Mouse (Mus musculus): ENCODE measurements around the gene Slc5a6. TPM values are rescaled to one million over a fixed set of nuclear protein-coding genes. Genes with fewer than 3 reads are reported as not detected.

Slc5a6 gene
- 10.6 and 11.4 TPM in 2 replicates for polyA plus RNA-seq (2016; fragmentation: Nextera tagmentation; extraction: Ambion mirVana)

GRCm38 (mm10) chr5:31048763-31049641 lies at the start of gene Slc5a6:
Gene Slc5a6, minus strand, starts transcription at chr5:31048924.
- peaks cover 15% of the 10 kb centered on the region for H3K36me3 ChIP-seq
- H3K9me3 ChIP-seq (replicated peaks), result no peaks in the 10 kb centered on the region
- peak within 1 kb of the TSS; percentile 91 for H3K27ac ChIP-seq (replicated peaks)
- peaks cover 11% of the 10 kb centered on the region for H3K4me1 ChIP-seq
- H3K27me3 ChIP-seq (ENCODE audit: low read depth, poor library complexity, severe bottlenecking), result peaks cover 4% of the 10 kb centered on the region; the same call in 1 of the 2 replicates
- 1% methylated on average over 23 of the region's 23 CpGs for whole genome bisulfite sequencing
- DNase-seq (ENCODE audit: low spot score), result peak; percentile 52
- H3K4me3 ChIP-seq, result peak within 1 kb of the TSS; percentile 76

GRCm38 (mm10) chr5:31095711-31096480 lies 47.2 kb upstream of the Slc5a6 start:
- Histone ChIP-seq H3K9me3 (replicated peaks) (no peaks in the 10 kb centered on the region), H3K4me1 (peaks cover 40% of the 10 kb centered on the region), H3K27me3 (ENCODE audit: low read depth, poor library complexity, severe bottlenecking) (peaks cover 78% of the 10 kb centered on the region), H3K4me3 (peak overlapping the region; percentile 40), H3K27ac (replicated peaks) (no peak overlapping the region), H3K36me3 (no peaks in the 10 kb centered on the region)
- DNase-seq (ENCODE audit: low spot score), result no peak
- WGBS, result 27% methylated on average over 11 of the region's 11 CpGs

- H3K9me3 ChIP-seq (replicated peaks), result no peaks in the 10 kb centered on the region
- WGBS, result under 1% methylated on average over 59 of the region's 59 CpGs
- peaks cover 86% of the 10 kb centered on the region for H3K27me3 ChIP-seq (ENCODE audit: low read depth, poor library complexity, severe bottlenecking)
- H3K4me1 ChIP-seq, result peaks cover 40% of the 10 kb centered on the region
- DNase-seq (ENCODE audit: low spot score), result peak; percentile 62
- H3K4me3 ChIP-seq, result peak overlapping the region; percentile 40
- no peaks in the 10 kb centered on the region for H3K36me3 ChIP-seq
- no peak overlapping the region for H3K27ac ChIP-seq (replicated peaks)
Measured at GRCm38 (mm10) chr5:31094799-31095691, 46.3 kb upstream of the Slc5a6 start.

- 3% methylated on average over 29 of the region's 29 CpGs for WGBS
Measured at GRCm38 (mm10) chr5:31094100-31094798, 45.5 kb upstream of the Slc5a6 start.

GRCm38 (mm10) chr5:31093151-31094041 lies 44.7 kb upstream of the Slc5a6 start:
- H3K9me3 ChIP-seq (replicated peaks), result no peaks in the 10 kb centered on the region
- H3K4me1 ChIP-seq, result peaks cover 40% of the 10 kb centered on the region
- H3K36me3 ChIP-seq, result no peaks in the 10 kb centered on the region
- peak overlapping the region; percentile 56 for H3K4me3 ChIP-seq
- DNase-seq (ENCODE audit: low spot score), result peak; percentile 59
- under 1% methylated on average over 54 of the region's 54 CpGs for WGBS
- peak overlapping the region; percentile 70 for H3K27ac ChIP-seq (replicated peaks)
- peaks cover 100% of the 10 kb centered on the region for H3K27me3 ChIP-seq (ENCODE audit: low read depth, poor library complexity, severe bottlenecking)

More at GRCm38 (mm10) chr5:31094100-31094798, 45.5 kb upstream of the Slc5a6 start:
- peaks cover 40% of the 10 kb centered on the region for H3K4me1 ChIP-seq
- no peaks in the 10 kb centered on the region for H3K9me3 ChIP-seq (replicated peaks)
- peak overlapping the region; percentile 56 for H3K4me3 ChIP-seq
- H3K27me3 ChIP-seq (ENCODE audit: low read depth, poor library complexity, severe bottlenecking), result peaks cover 94% of the 10 kb centered on the region
- H3K36me3 ChIP-seq, result no peaks in the 10 kb centered on the region
- H3K27ac ChIP-seq (replicated peaks), result no peak overlapping the region
- DNase-seq (ENCODE audit: low spot score), result peak; percentile 38

- 3% methylated on average over 40 of the region's 53 CpGs for WGBS
- Histone ChIP-seq H3K27me3 (ENCODE audit: low read depth, poor library complexity, severe bottlenecking) (peaks cover 100% of the 10 kb centered on the region), H3K36me3 (no peaks in the 10 kb centered on the region), H3K4me1 (peaks cover 40% of the 10 kb centered on the region), H3K27ac (replicated peaks) (peak overlapping the region; percentile 70), H3K9me3 (replicated peaks) (no peaks in the 10 kb centered on the region), H3K4me3 (peak overlapping the region; percentile 56)
- peak; percentile 39 for DNase-seq (ENCODE audit: low spot score)
Measured at GRCm38 (mm10) chr5:31092231-31092975, 43.7 kb upstream of the Slc5a6 start.

GRCm38 (mm10) chr5:31087131-31087530 lies 38.4 kb upstream of the Slc5a6 start:
- WGBS, result 85% methylated on average over 2 of the region's 2 CpGs
- Histone ChIP-seq H3K27me3 (ENCODE audit: low read depth, poor library complexity, severe bottlenecking) (peaks cover 67% of the 10 kb centered on the region), H3K9me3 (replicated peaks) (no peaks in the 10 kb centered on the region), H3K27ac (replicated peaks) (no peak overlapping the region), H3K4me1 (peaks cover 36% of the 10 kb centered on the region), H3K36me3 (no peaks in the 10 kb centered on the region), H3K4me3 (no peak overlapping the region)
- DNase-seq (ENCODE audit: low spot score), result no peak

- Histone ChIP-seq H3K9me3 (replicated peaks) (no peaks in the 10 kb centered on the region), H3K4me3 (no peak overlapping the region), H3K4me1 (peaks cover 32% of the 10 kb centered on the region), H3K36me3 (no peaks in the 10 kb centered on the region), H3K27me3 (ENCODE audit: low read depth, poor library complexity, severe bottlenecking) (peaks cover 62% of the 10 kb centered on the region), H3K27ac (replicated peaks) (peak overlapping the region; percentile 64)
- 36% methylated on average over 7 of the region's 7 CpGs for WGBS
- no peak for DNase-seq (ENCODE audit: low spot score)
Measured at GRCm38 (mm10) chr5:31086606-31087005, 37.9 kb upstream of the Slc5a6 start.

GRCm38 (mm10) chr5:31083949-31084348 lies 35.2 kb upstream of the Slc5a6 start:
- 0 out of 2 replicates have a peak overlapping the region, but pooled peaks have one; percentile 14 for H3K4me3 ChIP-seq
- peaks cover 11% of the 10 kb centered on the region for H3K36me3 ChIP-seq
- H3K9me3 ChIP-seq (replicated peaks), result no peaks in the 10 kb centered on the region
- peak overlapping the region; percentile 35; the same call in 1 of the 2 replicates for H3K27ac ChIP-seq (replicated peaks)
- peaks cover 35% of the 10 kb centered on the region for H3K27me3 ChIP-seq (ENCODE audit: low read depth, poor library complexity, severe bottlenecking)
- H3K4me1 ChIP-seq, result peaks cover 32% of the 10 kb centered on the region
- WGBS, result 7% methylated on average over 8 of the region's 8 CpGs
- DNase-seq (ENCODE audit: low spot score), result peak; percentile 45

- peaks cover 26% of the 10 kb centered on the region for H3K27me3 ChIP-seq (ENCODE audit: low read depth, poor library complexity, severe bottlenecking)
- no peak overlapping the region for H3K4me3 ChIP-seq
- no peak for DNase-seq (ENCODE audit: low spot score)
- peaks cover 32% of the 10 kb centered on the region for H3K4me1 ChIP-seq
- 45% methylated on average over 12 of the region's 12 CpGs for WGBS
- no peaks in the 10 kb centered on the region for H3K9me3 ChIP-seq (replicated peaks)
- H3K27ac ChIP-seq (replicated peaks), result peak overlapping the region; percentile 35
- peaks cover 19% of the 10 kb centered on the region for H3K36me3 ChIP-seq
Measured at GRCm38 (mm10) chr5:31082935-31083625, 34.4 kb upstream of the Slc5a6 start.
